Mouse (Mus musculus) embryonic facial prominence, embryonic 11.5 days (tissue): Measurements from ENCODE around the gene Aagab. TPM values are rescaled to one million over a fixed set of nuclear protein-coding genes. Genes with fewer than 3 reads are reported as not detected.

ENCODE experiments used
- ATAC-seq: fragments of 200-750 bp; cut with Nextera tagmentation; replicated peaks from 2 replicates; pipeline ENCODE4 v1.8.0; 2017; ENCODE audit warnings: low read depth; ENCODE audit not compliant: insufficient number of reproducible peaks, low FRiP score, low TSS enrichment
- DNase-seq: peaks from one replicate; pipeline ENCODE4 v3.0.0-alpha.2; 2015; ENCODE audit warnings: low spot score
- H3K27ac ChIP-seq: fragments of 300-500 bp; sonication (generic); replicated peaks from 2 replicates; pipeline ENCODE4 v1.5.1; 2014; ENCODE audit warnings: mild to moderate bottlenecking, low read depth, low read length, control low read depth
- H3K27me3 ChIP-seq: fragments of 300-500 bp; sonication (generic); 2 replicates; pipeline ENCODE4 v1.6.1; 2014; ENCODE audit warnings: mild to moderate bottlenecking, low read length, moderate library complexity, mixed read lengths; ENCODE audit not compliant: control insufficient read depth, insufficient read depth
- H3K36me3 ChIP-seq: fragments of 300-500 bp; sonication (generic); replicated peaks from 2 replicates; pipeline ENCODE4 v1.6.1; 2014; ENCODE audit warnings: low read depth, mild to moderate bottlenecking, low read length, moderate library complexity, mixed read lengths; ENCODE audit not compliant: control insufficient read depth, insufficient read depth
- H3K4me1 ChIP-seq: fragments of 300-500 bp; sonication (generic); 2 replicates; pipeline ENCODE4 v1.6.1; 2014; ENCODE audit warnings: low read length, mixed read lengths; ENCODE audit not compliant: control insufficient read depth, insufficient read depth
- H3K4me2 ChIP-seq: fragments of 300-500 bp; sonication (generic); 2 replicates; pipeline ENCODE4 v1.6.1; 2014; ENCODE audit warnings: low read depth, mild to moderate bottlenecking, control low read depth, low read length, moderate library complexity
- H3K4me3 ChIP-seq: fragments of 300-500 bp; sonication (generic); 2 replicates; pipeline ENCODE4 v1.5.1; 2014; ENCODE audit warnings: low read depth, low read length, control low read depth
- H3K9ac ChIP-seq: fragments of 300-500 bp; sonication (generic); replicated peaks from 2 replicates; pipeline ENCODE4 v1.6.1; 2014; ENCODE audit warnings: mild to moderate bottlenecking, control low read depth, low read length
- H3K9me3 ChIP-seq: fragments of 300-500 bp; sonication (generic); replicated peaks from 2 replicates; pipeline ENCODE4 v1.6.1; 2016; ENCODE audit warnings: mild to moderate bottlenecking, low read length, inconsistent platforms, mixed read lengths; ENCODE audit not compliant: control insufficient read depth
- WGBS: fragments of 180-500 bp; shearing (Covaris S2); extraction: QIAGEN DNeasy Blood & Tissue Kit; methylation state at CpG from one replicate; pipeline ENCODE4 v1.1.7; 2014; 5-methylcytosine and 5-hydroxymethylcytosine counted together
- polyA plus RNA-seq: library from polyadenylated mRNA; unstranded; fragments of >200 nt; fragmentation: Nextera tagmentation; extraction: Ambion mirVana; gene quantifications from 2 replicates; pipeline ENCODE4 v1.2.1, GENCODE M21; 2014

The Aagab gene
- polyA plus RNA-seq, 1 experiment from 2014 or later = 33.5 TPM

- no peak overlapping the region for H3K27ac ChIP-seq
- no peak overlapping the region for H3K4me3 ChIP-seq
- no peak overlapping the region for H3K4me2 ChIP-seq
- no peak overlapping the region for H3K9ac ChIP-seq
- peaks cover 5% of the 10 kb centered on the region; the same call in 1 of the 2 replicates for H3K4me1 ChIP-seq
- DNase-seq = no peak
- H3K9me3 ChIP-seq = no peaks in the 10 kb centered on the region
- H3K36me3 ChIP-seq = no peaks in the 10 kb centered on the region
- no peak for ATAC-seq
- 43% methylated on average over 1 of the region's 1 CpGs for WGBS
- H3K27me3 ChIP-seq = no peaks in the 10 kb centered on the region
Measured at GRCm38 (mm10) chr9:63668621-63669020, 66.2 kb downstream of the Aagab start.

GRCm38 (mm10) chr9:63669816-63670215, 67.4 kb downstream of the Aagab start:
- H3K9me3 ChIP-seq = no peaks in the 10 kb centered on the region
- no peak overlapping the region for H3K27ac ChIP-seq
- H3K4me1 ChIP-seq = peaks cover under 1% of the 10 kb centered on the region; the same call in 1 of the 2 replicates
- WGBS = 94% methylated on average over 7 of the region's 7 CpGs
- no peak overlapping the region for H3K9ac ChIP-seq
- ATAC-seq = no peak
- DNase-seq = no peak
- no peaks in the 10 kb centered on the region for H3K36me3 ChIP-seq
- no peak overlapping the region for H3K4me3 ChIP-seq
- no peaks in the 10 kb centered on the region for H3K27me3 ChIP-seq
- H3K4me2 ChIP-seq = no peak overlapping the region

GRCm38 (mm10) chr9:63672797-63673493, 70.5 kb downstream of the Aagab start:
- no peak overlapping the region for H3K4me3 ChIP-seq
- no peaks in the 10 kb centered on the region for H3K36me3 ChIP-seq
- no peak for ATAC-seq
- no peaks in the 10 kb centered on the region for H3K9me3 ChIP-seq
- WGBS = 65% methylated on average over 8 of the region's 8 CpGs
- H3K27ac ChIP-seq = no peak overlapping the region
- H3K9ac ChIP-seq = no peak overlapping the region
- H3K4me2 ChIP-seq = no peak overlapping the region
- H3K4me1 ChIP-seq = no peaks in the 10 kb centered on the region; the same call in 1 of the 2 replicates
- DNase-seq = no peak
- H3K27me3 ChIP-seq = no peaks in the 10 kb centered on the region

DNA sequence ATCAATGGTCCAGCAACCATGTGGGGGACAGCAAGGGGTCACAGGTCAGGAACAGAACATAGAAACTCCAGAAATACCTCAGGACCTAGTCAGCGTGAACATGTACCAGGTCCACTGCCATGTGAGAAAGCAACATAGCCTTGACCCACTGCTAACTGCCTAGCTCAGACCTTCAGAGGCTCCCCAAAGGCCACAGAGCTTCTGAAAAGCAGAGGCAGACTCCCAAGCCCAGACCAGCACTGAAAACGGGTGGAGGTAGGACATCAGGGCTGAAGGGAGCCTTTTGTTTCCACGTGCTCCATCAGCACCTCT, 71.0 kb downstream of the Aagab start:
- Histone ChIP-seq H3K4me1 (no peaks in the 10 kb centered on the region), H3K4me2 (no peak overlapping the region), H3K4me3 (no peak overlapping the region), H3K27me3 (no peaks in the 10 kb centered on the region), H3K9ac (no peak overlapping the region), H3K36me3 (no peaks in the 10 kb centered on the region), H3K9me3 (no peaks in the 10 kb centered on the region), H3K27ac (no peak overlapping the region)
- ATAC-seq (no peak), DNase-seq (no peak)
- 75% methylated on average over 3 of the region's 3 CpGs for WGBS

- Histone ChIP-seq H3K36me3 (no peaks in the 10 kb centered on the region), H3K27ac (no peak overlapping the region), H3K27me3 (no peaks in the 10 kb centered on the region), H3K9me3 (no peaks in the 10 kb centered on the region), H3K4me3 (no peak overlapping the region), H3K9ac (no peak overlapping the region), H3K4me1 (no peaks in the 10 kb centered on the region), H3K4me2 (no peak overlapping the region)
- ATAC-seq = no peak
- WGBS = 87% methylated on average over 10 of the region's 10 CpGs
- no peak for DNase-seq
Measured at GRCm38 (mm10) chr9:63674613-63675012, 72.2 kb downstream of the Aagab start.

DNA sequence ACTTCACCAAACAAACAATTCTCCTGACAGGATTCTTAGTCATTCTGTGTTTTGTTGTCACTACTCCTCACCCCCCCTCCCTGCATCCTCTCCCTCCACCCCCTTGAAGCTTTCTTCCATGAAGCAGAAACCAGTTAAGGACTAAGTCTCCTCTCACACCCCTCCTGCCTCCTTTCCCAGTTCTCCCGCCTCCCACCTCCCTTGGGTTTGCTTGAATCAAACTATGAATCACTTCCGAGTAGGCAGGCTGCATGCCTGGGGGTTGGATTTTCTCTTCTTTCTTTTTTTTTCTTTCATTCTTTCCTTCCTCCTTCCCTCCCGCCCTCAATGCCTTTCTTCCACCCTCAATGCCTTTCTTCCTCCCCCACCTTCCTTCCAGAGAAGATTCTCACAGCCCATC, 75.2 kb downstream of the Aagab start:
- no peak overlapping the region for H3K27ac ChIP-seq
- no peak overlapping the region for H3K9ac ChIP-seq
- no peak overlapping the region for H3K4me2 ChIP-seq
- H3K36me3 ChIP-seq = no peaks in the 10 kb centered on the region
- H3K4me1 ChIP-seq = no peaks in the 10 kb centered on the region; the same call in 1 of the 2 replicates
- no peak overlapping the region for H3K4me3 ChIP-seq
- no peaks in the 10 kb centered on the region for H3K27me3 ChIP-seq
- 63% methylated on average over 3 of the region's 3 CpGs for WGBS
- DNase-seq (no peak), ATAC-seq (no peak)
- H3K9me3 ChIP-seq = no peaks in the 10 kb centered on the region

GRCm38 (mm10) chr9:63678076-63678475, 75.6 kb downstream of the Aagab start:
- ATAC-seq = no peak
- DNase-seq = no peak
- no peaks in the 10 kb centered on the region for H3K36me3 ChIP-seq
- no peaks in the 10 kb centered on the region for H3K9me3 ChIP-seq
- H3K27me3 ChIP-seq = no peaks in the 10 kb centered on the region
- no peak overlapping the region for H3K9ac ChIP-seq
- 90% methylated on average over 1 of the region's 1 CpGs for WGBS
- no peak overlapping the region for H3K4me3 ChIP-seq
- no peak overlapping the region for H3K27ac ChIP-seq
- no peak overlapping the region for H3K4me2 ChIP-seq
- H3K4me1 ChIP-seq = no peaks in the 10 kb centered on the region; the same call in 1 of the 2 replicates

DNA sequence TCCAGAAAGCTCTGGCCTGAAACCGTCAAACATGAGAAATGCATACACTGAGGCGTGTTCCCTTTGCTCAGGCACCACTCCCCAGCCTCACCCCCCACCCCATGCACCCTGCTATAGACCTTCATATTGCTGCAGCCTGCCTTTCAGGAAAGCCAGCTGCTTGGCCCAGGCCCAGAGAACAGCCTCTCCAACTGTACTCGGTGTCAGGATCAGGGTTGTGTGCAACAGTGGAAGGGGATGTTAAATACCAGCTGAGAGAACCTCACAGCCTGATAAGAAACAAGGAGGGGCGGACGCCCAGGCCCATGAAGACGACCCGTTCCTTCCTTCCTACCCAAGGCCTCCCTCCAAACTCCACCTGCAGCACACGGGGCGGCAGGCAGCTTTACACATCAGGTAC, 79.8 kb downstream of the Aagab start:
- H3K27ac ChIP-seq = no peak overlapping the region
- ATAC-seq = no peak

More for the DNA sequence above, 79.8 kb downstream of the Aagab start:
- Histone ChIP-seq H3K4me3 (no peak overlapping the region), H3K36me3 (no peaks in the 10 kb centered on the region), H3K27me3 (no peaks in the 10 kb centered on the region), H3K9me3 (no peaks in the 10 kb centered on the region), H3K9ac (no peak overlapping the region), H3K4me1 (no peaks in the 10 kb centered on the region; the same call in 1 of the 2 replicates), H3K4me2 (no peak overlapping the region)
- no peak for DNase-seq
- WGBS = 88% methylated on average over 9 of the region's 9 CpGs
